Mouse (Mus musculus): ENCODE measurements around the gene Amigo3.

DNA sequence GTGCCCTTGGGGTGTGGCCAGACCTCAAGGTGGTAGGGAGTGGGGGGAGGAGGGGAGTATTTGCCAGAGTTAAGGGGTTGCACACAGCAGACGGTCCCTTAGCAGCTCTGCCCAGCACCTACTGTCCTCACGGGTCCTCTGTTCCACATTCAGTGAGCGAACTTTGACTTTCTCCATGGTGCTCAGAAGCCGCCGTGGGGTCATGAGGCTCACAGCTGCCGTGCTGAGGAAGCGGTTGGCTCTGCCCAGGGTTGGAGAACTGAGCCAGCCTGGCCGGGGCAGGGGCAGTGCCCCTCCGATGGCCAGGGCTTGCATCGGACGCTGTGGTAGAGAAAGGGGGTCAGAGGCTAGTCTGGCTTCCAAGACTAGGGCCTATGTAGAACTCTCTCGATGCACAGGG, 10.4 kb downstream of the Amigo3 start:
- TF ChIP-seq CTCF (IDR thresholded peaks at IDR 0.05) (no peak), EP300 (IDR thresholded peaks at IDR 0.05) (no peak)

Data from lung, postnatal 0 days (tissue).